Mouse (Mus musculus): Measurements from ENCODE around the gene Pabpc1l. TPM values are rescaled to one million over a fixed set of nuclear protein-coding genes. Genes with fewer than 3 reads are reported as not detected.

Pabpc1l gene
- polyA plus RNA-seq, 2 experiments: 0.22 TPM; not detected in 1

DNA sequence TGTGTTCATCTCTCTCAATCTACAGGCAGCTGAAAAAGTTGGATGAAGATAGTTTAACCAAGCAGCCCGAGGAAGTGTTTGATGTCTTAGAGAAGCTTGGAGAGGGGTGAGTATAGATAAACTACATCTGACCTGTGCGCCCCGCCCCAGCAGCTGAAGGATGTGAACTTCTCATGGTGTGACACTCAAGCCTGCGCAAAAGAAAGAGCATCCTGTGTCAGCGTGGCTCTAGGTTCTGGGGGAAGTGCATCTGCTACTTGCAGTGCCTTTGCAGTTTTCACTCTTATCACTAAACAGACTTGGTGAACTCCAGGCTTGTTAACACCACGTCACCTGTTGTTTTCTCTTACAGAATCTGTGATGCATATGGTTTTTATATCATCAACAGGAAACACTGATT, 54.2 kb downstream of the Pabpc1l start:
- no peak for ATAC-seq (ENCODE audit: insufficient read depth)

GRCm38 (mm10) chr2:164081577-164081976, 56.3 kb downstream of the Pabpc1l start:
- Histone ChIP-seq H3K4me3 (ENCODE audit: insufficient read depth in 1 of 2, low read depth in 2 of 2, low read length in 2 of 2) (no peak overlapping the region), H3K9ac (replicated peaks) (no peak overlapping the region), H3K4me1 (replicated peaks; ENCODE audit: control insufficient read depth in 2 of 2, insufficient read depth in 2 of 2, low read length in 1 of 2) (peaks cover 0 to 9% of the 10 kb centered on the region in 2 experiments; a peak in 2 of 4 replicates), H3K4me2 (ENCODE audit: low read depth) (no peak overlapping the region), H3K9me3 (ENCODE audit: control insufficient read depth, low read length) (no peaks in the 10 kb centered on the region), H3K27me3 (ENCODE audit: control insufficient read depth, insufficient read depth, low read length) (no peaks in the 10 kb centered on the region), H3K36me3 (replicated peaks; ENCODE audit: control insufficient read depth, insufficient read depth, low read depth) (peaks cover 32% of the 10 kb centered on the region), H3K27ac (no peak overlapping the region)
- DNase-seq (ENCODE audit: low read depth in 3 of 3, low spot score in 3 of 3) (no peak), ATAC-seq (ENCODE audit: insufficient read depth) (no peak)
- TF ChIP-seq EP300 (IDR thresholded peaks at IDR 0.05; ENCODE audit: low read depth) (no peak), CTCF (IDR thresholded peaks at IDR 0.05; ENCODE audit: low read depth) (no peak)
- WGBS (ENCODE audit: insufficient replicate concordance): 88% methylated on average over 10 of the region's 10 CpGs

More for the DNA sequence above, 54.2 kb downstream of the Pabpc1l start:
- Histone ChIP-seq H3K9me3 (ENCODE audit: control insufficient read depth, low read length) (no peaks in the 10 kb centered on the region), H3K36me3 (replicated peaks; ENCODE audit: control insufficient read depth, insufficient read depth, low read depth) (peaks cover 24% of the 10 kb centered on the region), H3K27ac (no peak overlapping the region), H3K27me3 (ENCODE audit: control insufficient read depth, insufficient read depth, low read length) (no peaks in the 10 kb centered on the region), H3K9ac (replicated peaks) (no peak overlapping the region), H3K4me1 (replicated peaks; ENCODE audit: control insufficient read depth in 2 of 2, insufficient read depth in 2 of 2, low read length in 1 of 2) (peaks cover 0 to 20% of the 10 kb centered on the region in 2 experiments), H3K4me2 (ENCODE audit: low read depth) (no peak overlapping the region), H3K4me3 (ENCODE audit: insufficient read depth in 1 of 2, low read depth in 2 of 2, low read length in 2 of 2) (no peak overlapping the region)
- DNase-seq (ENCODE audit: low read depth in 3 of 3, low spot score in 3 of 3): no peak
- 39% methylated on average over 6 of the region's 6 CpGs for WGBS (ENCODE audit: insufficient replicate concordance)
- TF ChIP-seq EP300 (IDR thresholded peaks at IDR 0.05; ENCODE audit: low read depth) (no peak), CTCF (IDR thresholded peaks at IDR 0.05; ENCODE audit: low read depth) (no peak)

DNA sequence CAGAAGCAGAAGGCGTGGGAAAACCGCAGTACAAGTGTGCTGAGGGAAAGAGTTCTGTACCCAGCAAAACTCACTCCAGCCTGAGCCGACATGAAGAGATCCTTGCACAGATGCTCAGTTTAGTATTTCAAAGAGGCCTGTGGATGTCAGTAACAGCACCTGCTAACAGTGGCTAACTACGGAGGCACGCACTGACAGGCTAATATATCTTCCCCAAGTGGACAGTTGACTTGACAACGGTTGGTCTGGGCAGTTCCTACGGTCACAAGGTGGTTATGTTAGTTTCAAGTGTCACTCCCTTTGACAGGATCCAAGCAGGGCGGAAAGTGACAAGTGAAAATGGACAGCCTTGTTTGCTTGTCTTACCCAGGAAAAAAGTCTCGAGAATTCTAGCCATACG, 56.9 kb downstream of the Pabpc1l start:
- H3K4me2 ChIP-seq (ENCODE audit: low read depth): no peak overlapping the region
- H3K9me3 ChIP-seq (ENCODE audit: control insufficient read depth, low read length): no peaks in the 10 kb centered on the region
- 70% methylated on average over 10 of the region's 10 CpGs for WGBS (ENCODE audit: insufficient replicate concordance)
- ATAC-seq (ENCODE audit: insufficient read depth) (no peak), DNase-seq (ENCODE audit: low read depth in 3 of 3, low spot score in 3 of 3) (no peak)
- H3K36me3 ChIP-seq (replicated peaks; ENCODE audit: control insufficient read depth, insufficient read depth, low read depth): peaks cover 37% of the 10 kb centered on the region
- H3K27ac ChIP-seq: no peak overlapping the region
- H3K4me1 ChIP-seq (replicated peaks; ENCODE audit: control insufficient read depth in 2 of 2, insufficient read depth in 2 of 2, low read length in 1 of 2): peaks cover 0 to 5% of the 10 kb centered on the region in 2 experiments; a peak in 2 of 4 replicates
- no peak overlapping the region for H3K9ac ChIP-seq (replicated peaks)
- no peaks in the 10 kb centered on the region for H3K27me3 ChIP-seq (ENCODE audit: control insufficient read depth, insufficient read depth, low read length)
- no peak overlapping the region for H3K4me3 ChIP-seq (ENCODE audit: insufficient read depth in 1 of 2, low read depth in 2 of 2, low read length in 2 of 2)
- no peak for TF ChIP-seq CTCF (IDR thresholded peaks at IDR 0.05; ENCODE audit: low read depth)
- TF ChIP-seq EP300 (IDR thresholded peaks at IDR 0.05; ENCODE audit: low read depth): no peak

- Histone ChIP-seq H3K27me3 (ENCODE audit: control insufficient read depth, insufficient read depth, low read length) (no peaks in the 10 kb centered on the region), H3K9me3 (ENCODE audit: control insufficient read depth, low read length) (no peaks in the 10 kb centered on the region), H3K36me3 (replicated peaks; ENCODE audit: control insufficient read depth, insufficient read depth, low read depth) (peaks cover 40% of the 10 kb centered on the region), H3K4me1 (replicated peaks; ENCODE audit: control insufficient read depth in 2 of 2, insufficient read depth in 2 of 2, low read length in 1 of 2) (0 out of 4 replicates have a peak, but pooled peaks cover 0 to 4% of the 10 kb centered on the region in 2 experiments), H3K27ac (no peak overlapping the region), H3K4me2 (ENCODE audit: low read depth) (no peak overlapping the region), H3K9ac (replicated peaks) (no peak overlapping the region), H3K4me3 (ENCODE audit: insufficient read depth in 1 of 2, low read depth in 2 of 2, low read length in 2 of 2) (no peak overlapping the region)
- DNase-seq (ENCODE audit: low read depth in 3 of 3, low spot score in 3 of 3): no peak
- TF ChIP-seq CTCF (IDR thresholded peaks at IDR 0.05; ENCODE audit: low read depth) (no peak), EP300 (IDR thresholded peaks at IDR 0.05; ENCODE audit: low read depth) (no peak)
- 30% methylated on average over 19 of the region's 19 CpGs for WGBS (ENCODE audit: insufficient replicate concordance)
- ATAC-seq (ENCODE audit: insufficient read depth): peak; percentile 48; the same call in 1 of the 2 replicates
These were observed 58.5 kb downstream of the Pabpc1l start for GRCm38 (mm10) chr2:164083609-164084341.

DNA sequence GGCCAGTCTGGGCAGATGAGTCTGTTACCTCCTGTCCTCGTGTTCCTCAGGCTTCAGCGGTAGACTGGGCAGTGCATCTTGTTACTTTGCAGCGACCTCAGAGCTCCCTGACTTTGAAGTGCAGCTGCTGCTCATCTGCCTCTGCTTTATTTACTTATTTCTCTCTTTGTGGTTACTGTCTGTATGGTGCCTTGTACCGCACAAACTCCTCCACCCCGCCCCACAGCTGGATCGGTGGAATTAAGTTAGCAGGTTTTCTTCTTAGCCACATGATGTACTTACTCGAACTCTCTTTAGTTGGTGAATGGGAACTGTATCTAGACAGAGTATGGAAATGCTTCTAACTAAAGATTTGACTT, 59.1 kb downstream of the Pabpc1l start:
- TF ChIP-seq EP300 (IDR thresholded peaks at IDR 0.05; ENCODE audit: low read depth) (no peak), CTCF (IDR thresholded peaks at IDR 0.05; ENCODE audit: low read depth) (no peak)
- Histone ChIP-seq H3K27ac (no peak overlapping the region), H3K36me3 (replicated peaks; ENCODE audit: control insufficient read depth, insufficient read depth, low read depth) (peaks cover 40% of the 10 kb centered on the region)

More for the DNA sequence above, 59.1 kb downstream of the Pabpc1l start:
- H3K4me2 ChIP-seq (ENCODE audit: low read depth): no peak overlapping the region
- H3K27me3 ChIP-seq (ENCODE audit: control insufficient read depth, insufficient read depth, low read length): no peaks in the 10 kb centered on the region
- DNase-seq (ENCODE audit: low read depth in 3 of 3, low spot score in 3 of 3) (no peak), ATAC-seq (ENCODE audit: insufficient read depth) (no peak)
- WGBS (ENCODE audit: insufficient replicate concordance): 41% methylated on average over 7 of the region's 7 CpGs
- no peaks in the 10 kb centered on the region for H3K9me3 ChIP-seq (ENCODE audit: control insufficient read depth, low read length)
- H3K4me1 ChIP-seq (replicated peaks; ENCODE audit: control insufficient read depth in 2 of 2, insufficient read depth in 2 of 2, low read length in 1 of 2): 0 out of 4 replicates have a peak, but pooled peaks cover 0 to 4% of the 10 kb centered on the region in 2 experiments
- H3K9ac ChIP-seq (replicated peaks): no peak overlapping the region
- no peak overlapping the region for H3K4me3 ChIP-seq (ENCODE audit: insufficient read depth in 1 of 2, low read depth in 2 of 2, low read length in 2 of 2)
